Mouse (Mus musculus): ENCODE results near the gene Ldlrad2. TPM values are rescaled to one million over a fixed set of nuclear protein-coding genes. Genes with fewer than 3 reads are reported as not detected.

The Ldlrad2 gene
- not detected in 2 replicates for polyA plus RNA-seq (2012; rRNA removed; ENCODE audit: low replicate concordance)

GRCm38 (mm10) chr4:137574469-137574868, at the start of gene Ldlrad2:
Gene Ldlrad2, minus strand, starts transcription at chr4:137574569.

GRCm38 (mm10) chr4:137593601-137594495, 19.5 kb upstream of the Ldlrad2 start, which contains the start of gene Usp48:
Gene Usp48, plus strand, starts transcription at chr4:137593755.

Other genes with a start within 250 kb of the Ldlrad2 start
- 61.1 and 156 TPM in 2 replicates for gene Cdc42, start 216.8 kb downstream of the Ldlrad2 start, polyA plus RNA-seq (2012; rRNA removed; ENCODE audit: low replicate concordance)
- not detected in 2 replicates for gene Cela3a, start 164.8 kb downstream of the Ldlrad2 start, polyA plus RNA-seq (2012; rRNA removed; ENCODE audit: low replicate concordance)
- gene Cela3b, start 144.0 kb downstream of the Ldlrad2 start, polyA plus RNA-seq (2012; rRNA removed; ENCODE audit: low replicate concordance) = 0.60 TPM in 1 of 2 replicates, not detected in the other
- 0.11 TPM in 1 of 2 replicates, not detected in the other for gene 1700013G24Rik, start 121.3 kb downstream of the Ldlrad2 start, polyA plus RNA-seq (2012; rRNA removed; ENCODE audit: low replicate concordance)
- 59.4 and 169 TPM in 2 replicates for gene Hspg2, start 105.8 kb downstream of the Ldlrad2 start, polyA plus RNA-seq (2012; rRNA removed; ENCODE audit: low replicate concordance)
- 58.9 and 73.5 TPM in 2 replicates for gene Usp48, start 19.2 kb upstream of the Ldlrad2 start, polyA plus RNA-seq (2012; rRNA removed; ENCODE audit: low replicate concordance)
- gene Rap1gap, start 90.2 kb upstream of the Ldlrad2 start, polyA plus RNA-seq (2012; rRNA removed; ENCODE audit: low replicate concordance) = 36.2 and 40.4 TPM in 2 replicates
- 21.6 and 21.9 TPM in 2 replicates for gene Alpl, start 221.8 kb upstream of the Ldlrad2 start, polyA plus RNA-seq (2012; rRNA removed; ENCODE audit: low replicate concordance)